Mouse (Mus musculus) spleen, postnatal 4 days (tissue): ENCODE measurements around the gene Rpia.
A peak's percentile ranks its signal among the peaks of the same experiment; 100 is the strongest.

Source experiments
- DNase-seq, 2 experiments: peaks; one replicate each; pipeline ENCODE4 v3.0.0; 2022; ENCODE audit warnings: low spot score in 2 of 2

The Rpia gene

DNA sequence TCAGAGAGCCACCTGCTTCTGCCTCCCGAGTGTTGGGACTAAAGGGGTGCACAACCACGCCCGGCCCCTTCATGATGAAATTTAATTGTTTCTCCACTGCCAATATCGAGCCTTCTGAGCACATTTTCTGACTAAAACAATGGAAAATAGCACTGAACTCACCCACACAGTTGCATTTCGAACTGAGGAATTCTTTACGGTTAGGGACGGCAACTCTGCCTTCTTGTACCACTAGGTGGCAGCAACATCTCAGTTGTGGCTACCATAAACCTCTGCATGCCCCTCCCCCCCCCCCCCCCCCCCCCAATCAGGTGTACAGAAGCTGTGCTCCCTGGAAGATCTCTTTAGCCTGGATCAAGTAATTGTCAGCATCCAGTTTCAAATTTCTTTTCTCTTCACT, 13.2 kb upstream of the Rpia start:
- peak; percentile 66 to 84 for DNase-seq

DNA sequence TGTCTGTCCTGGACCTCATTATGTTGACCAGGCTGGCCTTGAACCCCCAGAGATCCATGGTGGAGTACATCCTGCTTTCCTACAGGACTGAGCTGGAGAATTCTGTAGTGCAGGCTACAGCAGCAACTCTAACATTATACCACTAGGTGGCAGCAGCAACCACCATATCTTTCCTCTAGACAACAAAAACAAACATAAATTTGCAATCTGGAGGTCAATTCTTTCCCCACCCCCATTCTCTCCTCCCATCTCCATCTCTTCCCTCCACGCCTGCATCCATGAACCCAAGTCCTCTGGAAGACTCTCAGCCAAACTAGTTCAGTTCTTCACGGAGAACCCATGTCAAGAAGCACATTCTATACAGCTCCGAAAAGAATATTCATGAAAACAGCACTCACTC, 12.6 kb upstream of the Rpia start:
- no peak for DNase-seq

- peak; percentile 81 to 92 for DNase-seq
These were observed 5.7 kb upstream of the Rpia start for GRCm38 (mm10) chr6:70797581-70798251.

GRCm38 (mm10) chr6:70796940-70797339, 4.9 kb upstream of the Rpia start:
- no peak for DNase-seq

GRCm38 (mm10) chr6:70792644-70793043, 612 bp upstream of the Rpia start:
- peak; percentile 36 to 68 for DNase-seq

- peak; percentile 76 to 82 for DNase-seq
These were observed 925 bp downstream of the Rpia start for GRCm38 (mm10) chr6:70790852-70791761.

- no peak for DNase-seq
These were observed 1.9 kb downstream of the Rpia start for GRCm38 (mm10) chr6:70790034-70790650.

DNA sequence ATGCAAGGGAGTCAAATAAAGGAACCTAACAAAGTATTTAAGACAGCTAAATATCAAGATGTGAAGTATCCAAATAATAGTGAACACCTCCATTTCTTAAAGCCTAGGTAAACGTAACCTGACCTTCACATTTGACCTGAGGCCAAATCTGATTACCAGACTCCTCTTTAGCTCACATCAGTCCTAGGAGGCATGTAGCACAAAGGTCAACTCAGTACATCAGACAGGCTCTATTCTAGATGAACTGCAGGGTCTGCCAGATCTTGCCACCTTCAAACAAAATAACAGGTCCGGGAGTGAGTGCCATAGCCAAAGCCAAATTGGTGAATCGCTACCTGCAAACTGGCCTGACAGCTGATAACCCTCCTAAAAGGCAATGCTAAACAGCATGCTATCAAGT, 2.9 kb downstream of the Rpia start:
- no peak for DNase-seq

GRCm38 (mm10) chr6:70787524-70787923, 4.5 kb downstream of the Rpia start:
- no peak for DNase-seq

GRCm38 (mm10) chr6:70785852-70786251, 6.2 kb downstream of the Rpia start:
- no peak for DNase-seq

GRCm38 (mm10) chr6:70784811-70785210, 7.2 kb downstream of the Rpia start:
- DNase-seq: no peak

- DNase-seq: no peak
These were observed 10.7 kb downstream of the Rpia start for GRCm38 (mm10) chr6:70781336-70781735.

GRCm38 (mm10) chr6:70774372-70774771, 17.7 kb downstream of the Rpia start:
- DNase-seq: no peak

GRCm38 (mm10) chr6:70773769-70774168, 18.3 kb downstream of the Rpia start:
- DNase-seq: peak in 1 of 2 experiments; percentile 8

DNA sequence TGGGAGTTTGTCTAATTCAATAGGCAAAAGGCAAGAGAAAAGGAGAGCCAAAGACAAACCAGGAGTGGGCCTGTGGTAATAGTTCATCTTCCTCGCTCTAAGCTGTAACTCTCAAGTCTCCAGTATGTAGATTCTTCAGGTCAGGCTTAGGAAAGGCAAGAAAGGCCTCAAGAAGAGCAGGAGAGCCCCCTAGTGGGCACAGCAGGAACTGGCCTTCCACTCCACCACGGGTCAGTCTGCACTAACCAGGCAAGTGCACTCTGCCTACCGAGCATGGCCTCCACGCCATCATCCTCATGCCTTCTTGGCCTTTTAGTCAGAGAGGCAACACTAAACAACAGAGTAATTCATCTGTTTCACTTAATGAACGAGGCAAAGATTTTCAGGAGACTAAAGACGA, 23.3 kb downstream of the Rpia start:
- peak; percentile 78 to 90 for DNase-seq

- DNase-seq: no peak
These were observed 27.0 kb downstream of the Rpia start for GRCm38 (mm10) chr6:70765076-70765475.

DNA sequence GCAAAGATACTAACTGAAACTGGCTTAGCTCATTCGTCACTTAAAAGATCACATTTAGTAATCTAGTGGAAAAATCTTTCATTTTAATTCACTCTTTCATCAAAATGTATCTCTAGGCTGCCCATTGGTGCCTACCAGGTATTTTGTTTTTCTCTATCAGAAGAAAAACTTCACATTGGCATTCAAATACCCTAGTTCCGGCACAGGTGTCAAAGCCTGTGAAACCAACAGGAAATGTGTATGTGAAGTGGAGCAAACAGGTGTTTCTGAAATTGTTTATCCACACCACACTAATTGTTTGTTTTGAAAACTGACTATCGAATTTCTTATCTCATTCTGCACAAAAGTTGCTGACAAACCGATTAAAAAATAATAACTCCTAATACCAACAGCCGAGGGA, 27.5 kb downstream of the Rpia start:
- DNase-seq: no peak

DNA sequence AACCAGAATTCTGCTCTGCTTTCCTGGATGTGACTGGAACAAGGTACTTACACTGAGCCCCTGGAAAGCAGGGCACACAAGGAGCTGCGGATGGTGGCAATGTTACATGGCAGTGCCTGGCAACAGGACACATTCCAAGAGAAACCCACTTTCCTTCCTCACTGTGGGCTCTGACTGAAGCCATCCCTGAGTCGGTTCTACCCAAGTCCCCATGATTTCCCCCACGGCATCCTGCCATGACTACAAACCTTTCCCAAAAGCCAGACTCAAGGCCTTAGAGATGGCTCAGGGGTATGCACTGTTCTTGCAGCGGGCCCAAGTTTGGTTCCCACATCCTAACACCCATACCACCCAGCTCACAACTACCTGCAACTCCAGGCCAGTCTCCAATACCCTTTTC, 28.2 kb downstream of the Rpia start:
- DNase-seq: no peak

DNA sequence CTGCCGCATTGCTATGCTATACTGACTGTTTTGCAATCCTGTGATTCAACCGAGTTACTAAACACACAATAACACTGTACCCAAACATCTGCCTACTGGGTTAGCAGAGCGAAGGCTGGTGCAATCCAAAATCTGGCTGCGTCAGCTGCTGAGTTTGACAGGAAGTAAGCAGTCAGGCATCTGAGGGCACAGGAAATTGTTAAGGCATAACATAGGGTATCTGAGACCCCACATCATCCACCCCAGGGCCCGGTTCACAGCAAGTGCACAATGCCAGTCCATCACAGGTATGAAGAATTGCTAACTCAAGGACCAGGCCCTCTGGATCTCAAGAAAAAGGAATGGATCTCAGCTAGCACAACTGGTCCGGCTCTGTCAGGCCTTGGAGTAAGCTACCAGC, 29.4 kb downstream of the Rpia start:
- DNase-seq: no peak

GRCm38 (mm10) chr6:70760951-70761350, 31.1 kb downstream of the Rpia start:
- no peak for DNase-seq

- no peak for DNase-seq
These were observed 37.2 kb downstream of the Rpia start for GRCm38 (mm10) chr6:70754833-70755232.

DNA sequence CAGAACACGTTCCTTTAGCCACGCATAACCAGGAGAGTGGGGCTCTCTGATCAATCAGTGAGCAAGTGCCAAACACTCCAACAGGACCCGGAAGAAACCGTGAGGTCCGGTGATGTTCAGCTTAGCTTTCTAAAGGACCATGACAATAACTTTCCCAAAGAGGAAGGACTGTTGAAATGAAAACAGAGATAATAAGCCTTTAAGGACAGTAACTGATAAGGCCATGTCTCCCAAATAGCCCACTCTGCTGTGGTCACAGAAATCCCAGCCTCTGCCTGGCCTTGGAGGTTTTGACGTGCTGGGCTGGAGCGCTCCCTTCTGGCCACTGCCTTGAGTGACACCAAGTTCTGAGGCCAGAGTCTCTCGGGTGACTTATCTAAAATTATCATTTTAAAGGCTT, 39.7 kb downstream of the Rpia start:
- peak; percentile 70 to 87 for DNase-seq

GRCm38 (mm10) chr6:70751898-70752273, 40.1 kb downstream of the Rpia start:
- DNase-seq: no peak
